Mouse (Mus musculus) liver, embryonic 15.5 days (tissue): Measurements from ENCODE around the gene Nkap. TPM values are rescaled to one million over a fixed set of nuclear protein-coding genes. Genes with fewer than 3 reads are reported as not detected.

Experiments
- polyA plus RNA-seq: library from polyadenylated mRNA; unstranded; fragments of >200 nt; fragmentation: Nextera tagmentation; extraction: Ambion mirVana; gene quantifications from 2 replicates; pipeline ENCODE4 v1.2.1, GENCODE M21; 2015

Nkap gene
- polyA plus RNA-seq, 1 experiment from 2014 or later = 5.1 TPM

Other genes with a start within 250 kb of the Nkap start
- 0.51 and 0.67 TPM in 2 replicates for gene Nkrf, start 223.9 kb upstream of the Nkap start, polyA plus RNA-seq
- gene Sept6, start 135.0 kb upstream of the Nkap start, polyA plus RNA-seq = 3.4 and 3.9 TPM in 2 replicates
- 0.06 and 0.09 TPM in 2 replicates for gene Sowahd, start 78.0 kb upstream of the Nkap start, polyA plus RNA-seq
- gene Rpl39, start 41.4 kb upstream of the Nkap start, polyA plus RNA-seq = 219 and 316 TPM in 2 replicates
- gene Upf3b, start 16.5 kb upstream of the Nkap start, polyA plus RNA-seq = 8.1 and 8.3 TPM in 2 replicates
- not detected in 2 replicates for gene Akap14, start 42.0 kb downstream of the Nkap start, polyA plus RNA-seq
- gene Ndufa1, start 64.4 kb downstream of the Nkap start, polyA plus RNA-seq = 216 and 235 TPM in 2 replicates
- 2.7 TPM in 2 replicates for gene Rnf113a1, start 64.5 kb downstream of the Nkap start, polyA plus RNA-seq
- gene Gm9, start 84.2 kb downstream of the Nkap start, polyA plus RNA-seq = not detected in 2 replicates
- gene Rhox1, start 95.5 kb downstream of the Nkap start, polyA plus RNA-seq = not detected in 2 replicates
- not detected in 2 replicates for gene Rhox2a, start 118.2 kb downstream of the Nkap start, polyA plus RNA-seq
- not detected in 2 replicates for gene Rhox3a, start 123.1 kb downstream of the Nkap start, polyA plus RNA-seq
- not detected in 2 replicates for gene Rhox4a, start 138.5 kb downstream of the Nkap start, polyA plus RNA-seq